Mouse (Mus musculus): ENCODE results near the gene Fam76a. TPM values are rescaled to one million over a fixed set of nuclear protein-coding genes. Genes with fewer than 3 reads are reported as not detected.
"Not testable (repeated sequence)": the region's sequence is repeated elsewhere in the genome, so short reads cannot be mapped to it uniquely, and the experiment has no call there.

Gene Fam76a
- polyA plus RNA-seq, 1 experiment from 2014 or later = 25.8 TPM

DNA sequence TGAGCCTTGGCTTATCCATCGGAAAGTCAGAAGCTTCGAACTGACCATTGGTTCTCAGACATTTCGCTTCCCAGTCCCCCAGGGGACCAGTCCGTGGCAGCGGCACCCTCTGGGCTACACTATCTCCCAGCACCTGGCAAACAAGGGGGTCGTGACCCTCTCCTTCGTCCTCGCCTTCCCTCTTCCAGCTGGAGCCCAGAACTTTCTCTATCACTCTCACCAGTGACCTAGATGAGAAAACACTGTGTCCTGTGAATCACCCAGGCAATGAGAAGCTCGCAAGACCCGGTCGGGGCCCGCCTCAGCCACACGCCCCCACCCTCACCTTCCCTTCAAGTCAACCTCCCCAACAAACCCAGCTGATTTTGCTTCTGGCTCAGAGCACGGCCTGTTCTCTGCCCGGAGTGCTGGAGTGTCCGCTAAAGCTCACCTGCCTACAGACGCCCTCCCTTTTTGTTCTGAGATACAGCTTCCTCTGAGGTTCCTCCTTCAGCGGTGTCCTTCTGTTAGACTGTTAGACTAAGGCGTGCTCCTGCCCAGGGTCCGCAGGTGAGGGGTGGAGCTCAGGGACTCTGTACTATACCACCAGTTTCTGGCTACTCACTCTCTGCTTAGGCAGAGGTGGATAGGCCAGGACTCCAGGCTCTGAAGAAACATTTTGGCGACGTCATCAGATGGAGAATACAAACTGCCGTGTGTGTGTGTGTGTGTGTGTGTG is 18.8 kb upstream of the Fam76a start:
- no peak overlapping the region for H3K4me2 ChIP-seq
- H3K4me1 ChIP-seq = peaks cover 21% of the 10 kb centered on the region
- H3K27ac ChIP-seq = no peak overlapping the region
- H3K36me3 ChIP-seq = no peaks in the 10 kb centered on the region
- no peak for ATAC-seq
- H3K4me3 ChIP-seq = no peak overlapping the region
- H3K27me3 ChIP-seq (replicated peaks) = peaks cover 29% of the 10 kb centered on the region
- H3K9ac ChIP-seq = no peak overlapping the region
- no peaks in the 10 kb centered on the region for H3K9me3 ChIP-seq (replicated peaks)
- 47% methylated on average over 23 of the region's 23 CpGs for WGBS (ENCODE audit: insufficient replicate concordance)

DNA sequence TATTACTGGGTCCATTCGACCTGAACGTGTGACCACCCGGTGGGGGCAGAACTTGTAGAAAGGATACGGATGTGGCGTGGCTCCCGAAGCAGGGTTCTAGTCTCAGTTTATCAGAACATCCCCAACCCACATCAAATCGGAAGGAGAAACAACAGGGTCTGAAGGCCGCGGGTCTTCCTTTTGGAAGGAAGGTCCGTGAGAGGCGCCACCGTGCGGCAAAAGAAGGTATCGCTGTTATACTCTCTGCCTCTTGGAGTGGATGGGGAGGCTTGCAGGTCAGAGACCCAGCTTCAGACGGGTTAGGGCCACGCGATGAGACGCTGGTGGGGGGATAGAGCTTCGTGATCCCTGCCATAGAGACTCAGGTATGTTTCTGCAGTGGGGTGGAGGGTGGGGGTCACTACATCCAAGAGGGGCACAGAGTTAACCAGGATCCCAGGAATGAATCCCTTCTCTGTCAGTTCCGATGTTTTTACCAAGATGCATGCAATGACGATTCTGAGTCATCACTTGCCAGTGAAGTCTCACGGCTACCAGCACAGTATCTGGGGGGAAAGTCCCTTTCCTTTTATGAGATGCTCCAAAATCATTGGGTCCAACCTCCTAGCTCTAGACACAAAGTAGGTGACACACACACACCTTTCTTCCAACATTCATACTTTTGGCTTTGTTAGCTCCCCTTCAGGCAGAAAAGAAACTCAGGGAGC is 17.2 kb upstream of the Fam76a start:
- H3K9me3 ChIP-seq (replicated peaks) = no peaks in the 10 kb centered on the region
- ATAC-seq = no peak
- no peak overlapping the region for H3K4me3 ChIP-seq
- no peaks in the 10 kb centered on the region for H3K36me3 ChIP-seq
- WGBS (ENCODE audit: insufficient replicate concordance) = 17% methylated on average over 22 of the region's 22 CpGs
- peaks cover 29% of the 10 kb centered on the region for H3K27me3 ChIP-seq (replicated peaks)
- peaks cover 22% of the 10 kb centered on the region for H3K4me1 ChIP-seq
- H3K9ac ChIP-seq = no peak overlapping the region
- peak overlapping the region; percentile 40 for H3K4me2 ChIP-seq
- H3K27ac ChIP-seq = no peak overlapping the region

DNA sequence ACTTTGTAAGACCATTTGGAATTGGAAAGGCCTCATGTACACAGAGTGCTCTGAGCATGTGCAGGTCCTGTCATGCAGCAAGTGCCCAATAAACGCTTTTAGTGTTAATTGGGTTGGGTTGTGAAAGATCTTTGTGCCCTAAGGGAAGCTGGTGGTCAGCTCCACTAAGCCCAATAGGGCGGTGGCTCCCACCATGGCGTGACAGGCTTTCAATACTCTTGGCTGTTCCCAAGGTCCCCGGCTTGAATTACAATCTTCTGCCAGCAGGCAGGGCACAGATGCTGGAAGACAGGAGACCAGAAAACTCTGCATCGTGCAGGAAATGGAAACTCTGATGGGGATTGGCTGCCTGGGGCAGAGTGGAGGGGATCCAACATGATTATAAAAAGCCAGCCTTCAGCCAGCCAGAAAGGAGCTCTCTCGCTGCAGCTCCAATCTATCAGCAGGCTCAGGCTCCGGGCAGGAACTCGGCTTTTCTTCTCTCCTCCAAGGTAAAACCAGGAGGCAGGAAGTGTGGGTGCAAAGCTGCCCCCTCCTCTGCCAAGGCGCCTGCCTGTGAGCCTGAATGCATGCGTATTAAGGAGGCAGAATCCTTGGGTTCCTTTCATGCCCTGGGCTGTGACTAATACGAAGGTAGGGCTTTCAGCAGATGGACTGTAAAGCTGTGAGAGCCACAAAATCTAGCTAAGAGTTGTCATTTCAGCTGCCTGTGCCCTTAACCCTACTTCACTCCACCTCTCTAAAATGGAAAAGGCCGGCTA is 16.0 kb upstream of the Fam76a start:
- H3K27ac ChIP-seq = no peak overlapping the region
- no peak overlapping the region for H3K4me3 ChIP-seq
- H3K4me2 ChIP-seq = no peak overlapping the region
- H3K9ac ChIP-seq = no peak overlapping the region
- ATAC-seq = no peak
- H3K4me1 ChIP-seq = peaks cover 17% of the 10 kb centered on the region
- H3K36me3 ChIP-seq = no peaks in the 10 kb centered on the region
- peaks cover 29% of the 10 kb centered on the region for H3K27me3 ChIP-seq (replicated peaks)
- WGBS (ENCODE audit: insufficient replicate concordance) = 67% methylated on average over 12 of the region's 12 CpGs
- no peaks in the 10 kb centered on the region for H3K9me3 ChIP-seq (replicated peaks)

DNA sequence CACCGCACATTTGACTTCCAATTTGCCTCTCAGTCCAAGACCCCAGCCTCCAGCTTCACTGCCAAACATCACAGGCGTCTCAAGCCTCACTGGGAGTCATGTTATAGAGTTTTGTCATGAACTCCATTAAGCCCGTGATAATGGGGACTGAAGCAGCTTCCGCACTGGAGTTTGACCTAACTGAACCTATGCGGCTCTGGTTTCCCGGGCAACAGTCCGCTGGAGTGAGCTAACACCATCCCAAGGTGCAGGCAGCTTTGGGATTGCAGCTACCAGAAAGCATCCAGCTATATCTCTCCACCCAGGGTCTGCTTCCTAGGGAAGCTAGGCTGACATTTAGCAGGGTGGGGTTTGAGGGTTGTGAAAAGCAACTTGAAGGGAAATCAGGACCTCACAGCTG is 12.3 kb upstream of the Fam76a start:
- Histone ChIP-seq H3K9me3 (replicated peaks) (no peaks in the 10 kb centered on the region), H3K27me3 (replicated peaks) (peaks cover 28% of the 10 kb centered on the region), H3K27ac (no peak overlapping the region), H3K4me2 (no peak overlapping the region), H3K4me1 (peaks cover 17% of the 10 kb centered on the region), H3K9ac (no peak overlapping the region), H3K4me3 (no peak overlapping the region), H3K36me3 (no peaks in the 10 kb centered on the region)
- 41% methylated on average over 7 of the region's 7 CpGs for WGBS (ENCODE audit: insufficient replicate concordance)
- ATAC-seq = no peak

DNA sequence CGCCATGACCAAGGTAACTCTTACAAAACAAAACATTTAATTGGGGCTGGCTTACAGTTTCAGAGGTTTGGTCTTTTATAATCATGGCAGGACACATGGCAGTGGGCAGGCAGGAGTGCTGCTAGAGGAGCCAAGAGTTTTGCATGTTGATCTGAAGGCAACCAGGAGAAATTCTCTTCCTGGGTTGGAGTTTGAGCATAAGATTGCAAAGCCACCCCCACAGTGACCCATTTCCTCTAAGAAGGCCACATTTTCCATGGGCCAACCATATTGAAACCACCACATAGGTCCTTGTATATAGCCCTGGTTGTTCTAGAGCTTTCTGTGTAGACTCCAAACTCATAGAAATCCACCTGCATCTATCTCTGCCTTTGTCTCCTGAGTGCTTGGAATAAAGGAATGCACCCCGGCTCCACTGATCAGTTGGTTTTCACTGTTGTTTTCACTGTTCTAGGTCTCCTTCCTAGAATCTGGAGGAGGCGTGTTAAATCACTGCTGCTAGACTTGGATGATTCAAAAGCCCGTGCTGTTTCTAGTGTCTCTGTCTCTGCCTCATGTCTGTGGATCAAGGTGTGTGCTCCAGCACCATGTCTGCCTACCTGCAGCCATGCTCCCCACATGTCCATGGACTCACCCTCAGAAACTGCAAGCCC is 10.5 kb upstream of the Fam76a start:
- no peak overlapping the region for H3K4me3 ChIP-seq
- 65% methylated on average over 4 of the region's 4 CpGs for WGBS (ENCODE audit: insufficient replicate concordance)
- no peaks in the 10 kb centered on the region for H3K9me3 ChIP-seq (replicated peaks)
- H3K4me2 ChIP-seq = no peak overlapping the region
- H3K4me1 ChIP-seq = peaks cover 11% of the 10 kb centered on the region
- peaks cover 28% of the 10 kb centered on the region for H3K27me3 ChIP-seq (replicated peaks)
- no peak for ATAC-seq
- no peaks in the 10 kb centered on the region for H3K36me3 ChIP-seq
- no peak overlapping the region for H3K9ac ChIP-seq
- H3K27ac ChIP-seq = no peak overlapping the region

DNA sequence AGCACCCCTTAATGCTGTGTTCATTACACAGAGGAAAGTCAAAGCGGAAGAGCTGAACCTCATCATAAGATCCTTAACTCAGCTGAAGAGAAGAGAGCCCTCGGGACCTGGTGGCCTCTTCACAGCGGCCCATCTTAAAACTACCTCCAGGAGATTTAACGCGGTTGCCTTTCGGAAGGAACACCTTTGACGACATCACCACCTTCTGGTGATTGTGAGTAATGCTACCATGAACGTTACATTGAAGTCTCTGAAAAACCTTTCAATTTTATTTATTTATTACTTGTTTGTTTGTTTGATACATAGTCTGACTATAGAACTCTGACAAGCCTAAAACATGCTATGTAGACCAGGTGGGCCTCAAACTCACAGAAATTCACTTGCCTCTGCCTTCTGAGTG is 8.4 kb upstream of the Fam76a start:
- Histone ChIP-seq H3K27ac (no peak overlapping the region), H3K27me3 (replicated peaks) (peaks cover 22% of the 10 kb centered on the region), H3K9me3 (replicated peaks) (no peaks in the 10 kb centered on the region), H3K4me1 (peaks cover 11% of the 10 kb centered on the region), H3K9ac (no peak overlapping the region), H3K4me3 (no peak overlapping the region), H3K4me2 (no peak overlapping the region), H3K36me3 (no peaks in the 10 kb centered on the region)
- no peak for ATAC-seq
- 10% methylated on average over 8 of the region's 8 CpGs for WGBS (ENCODE audit: insufficient replicate concordance)

DNA sequence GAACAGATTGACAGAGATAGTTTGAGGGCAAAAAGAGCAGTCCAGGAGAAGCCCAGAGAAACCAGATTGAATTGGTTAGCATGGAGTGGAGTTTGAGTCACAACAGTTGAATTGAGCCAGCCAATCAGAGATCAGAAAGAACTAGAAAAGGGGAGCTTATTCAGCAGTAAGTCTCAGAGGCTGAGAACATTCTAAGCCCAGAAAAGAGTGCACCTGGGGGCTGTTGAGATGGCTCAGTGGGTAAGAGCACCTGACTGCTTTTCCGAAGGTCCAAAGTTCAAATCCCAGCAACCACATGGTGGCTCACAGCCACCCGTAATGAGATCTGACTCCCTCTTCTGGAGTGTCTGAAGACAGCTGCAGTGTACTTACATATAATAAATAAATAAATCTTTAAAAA is 4.2 kb upstream of the Fam76a start:
- peaks cover 20% of the 10 kb centered on the region for H3K4me1 ChIP-seq
- not testable (repeated sequence) for H3K4me2 ChIP-seq; ATAC-seq; H3K36me3 ChIP-seq; H3K9me3 ChIP-seq (replicated peaks); H3K27ac ChIP-seq; H3K4me3 ChIP-seq; H3K9ac ChIP-seq
- WGBS (ENCODE audit: insufficient replicate concordance) = 82% methylated on average over 2 of the region's 2 CpGs
- peaks cover 13% of the 10 kb centered on the region for H3K27me3 ChIP-seq (replicated peaks)

DNA sequence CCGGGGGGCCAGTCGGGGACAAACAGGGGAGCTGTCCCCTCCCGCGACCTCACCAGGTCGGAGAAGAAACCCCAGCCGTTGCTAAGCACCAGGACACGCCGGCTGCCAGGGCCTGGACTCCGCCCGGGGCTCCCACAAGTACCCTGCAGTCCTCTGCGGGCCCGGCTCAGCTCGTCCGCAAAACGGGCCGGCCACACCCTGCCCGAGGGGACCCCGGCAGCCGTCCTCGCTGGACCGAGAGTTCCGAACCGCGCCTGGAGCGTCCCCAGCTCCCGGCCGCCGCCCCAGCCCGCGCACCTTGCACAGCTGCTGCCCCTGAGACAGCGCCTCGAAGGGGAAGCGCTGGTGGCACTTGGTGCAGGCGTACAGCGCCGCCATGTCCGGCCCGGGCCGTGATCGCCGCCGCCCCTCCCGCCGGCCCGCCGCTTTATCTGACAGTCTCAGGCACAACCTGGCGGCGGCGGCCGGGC is 262 bp downstream of the Fam76a start:
- peak overlapping the region; percentile 75 for H3K4me2 ChIP-seq
- no peaks in the 10 kb centered on the region for H3K27me3 ChIP-seq (replicated peaks)
- peaks cover 37% of the 10 kb centered on the region for H3K4me1 ChIP-seq
- H3K36me3 ChIP-seq = peaks cover 30% of the 10 kb centered on the region
- no peaks in the 10 kb centered on the region for H3K9me3 ChIP-seq (replicated peaks)
- ATAC-seq = peak; percentile 65
- peak overlapping the region; percentile 92 for H3K9ac ChIP-seq
- peak overlapping the region; percentile 97 for H3K27ac ChIP-seq
- H3K4me3 ChIP-seq = peak overlapping the region; percentile 85
- WGBS (ENCODE audit: insufficient replicate concordance) = under 1% methylated on average over 42 of the region's 50 CpGs

DNA sequence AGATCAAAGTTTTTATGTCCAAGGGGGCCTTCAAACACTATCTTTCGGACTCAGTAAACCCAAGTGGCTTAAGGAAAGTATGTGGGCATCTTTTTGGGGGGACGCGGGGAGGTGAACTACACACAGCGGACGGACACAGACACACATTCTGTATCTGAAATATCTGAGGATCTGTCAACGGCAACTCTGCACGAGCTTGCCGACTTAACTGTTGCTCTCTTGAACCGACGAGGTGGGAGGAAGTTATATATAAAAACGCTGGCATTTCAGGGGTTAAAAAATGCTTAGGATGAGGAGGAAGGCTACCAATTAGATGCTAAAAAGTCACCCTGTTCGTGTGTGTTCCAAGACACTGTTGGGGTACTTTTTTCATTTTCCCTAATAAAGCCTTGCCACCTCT is 870 bp downstream of the Fam76a start:
- ATAC-seq = no peak
- Histone ChIP-seq H3K9me3 (replicated peaks) (no peaks in the 10 kb centered on the region), H3K36me3 (peaks cover 33% of the 10 kb centered on the region), H3K4me1 (peaks cover 37% of the 10 kb centered on the region), H3K27ac (peak overlapping the region; percentile 97), H3K4me2 (peak overlapping the region; percentile 75), H3K9ac (peak overlapping the region; percentile 92), H3K4me3 (peak overlapping the region; percentile 85), H3K27me3 (replicated peaks) (no peaks in the 10 kb centered on the region)
- WGBS (ENCODE audit: insufficient replicate concordance) = 31% methylated on average over 12 of the region's 12 CpGs

DNA sequence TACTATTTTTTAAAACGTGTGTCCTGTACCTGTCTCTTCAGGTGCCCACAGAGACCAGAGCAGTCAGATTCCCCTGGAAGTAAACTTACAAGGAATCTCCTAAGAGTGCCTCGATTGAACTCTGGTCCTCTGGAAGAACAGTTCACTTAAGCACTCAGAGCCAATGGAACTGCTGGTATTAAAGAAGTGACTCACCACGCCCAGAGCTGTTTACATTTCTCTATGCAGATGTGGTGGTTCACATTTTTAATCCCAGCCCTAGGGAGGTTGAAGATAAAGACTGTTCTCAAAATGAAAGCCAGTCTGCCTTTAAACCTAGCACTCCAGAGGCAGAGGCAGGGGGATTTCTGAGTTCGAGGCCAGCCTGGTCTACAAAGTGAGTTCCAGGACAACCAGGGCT is 2.2 kb downstream of the Fam76a start:
- Histone ChIP-seq H3K36me3 (peaks cover 46% of the 10 kb centered on the region), H3K4me3 (no peak overlapping the region), H3K27me3 (replicated peaks) (no peaks in the 10 kb centered on the region), H3K4me1 (peaks cover 37% of the 10 kb centered on the region), H3K9ac (no peak overlapping the region), H3K9me3 (replicated peaks) (no peaks in the 10 kb centered on the region), H3K4me2 (no peak overlapping the region), H3K27ac (peak overlapping the region; percentile 97)
- WGBS (ENCODE audit: insufficient replicate concordance) = 75% methylated on average over 4 of the region's 4 CpGs
- ATAC-seq = no peak

DNA sequence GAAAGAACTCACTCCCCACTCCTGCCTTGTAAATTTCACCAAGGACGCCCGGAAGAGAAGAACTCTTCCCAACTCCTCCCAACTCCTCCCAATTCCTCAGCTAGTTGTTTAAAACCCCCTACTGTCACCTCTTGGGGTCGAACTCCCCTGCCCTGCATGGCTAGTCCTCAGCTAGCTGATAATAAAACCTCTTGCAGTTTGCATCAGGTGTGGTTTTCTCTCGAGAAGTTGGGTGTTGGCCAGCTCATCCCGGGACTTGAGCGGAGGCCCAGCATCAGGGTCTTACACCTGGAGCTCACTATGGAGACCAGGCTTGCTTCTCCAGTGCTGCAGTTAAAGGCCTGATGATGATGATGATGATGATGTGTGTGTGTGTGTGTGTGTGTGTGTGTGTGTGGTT is 3.9 kb downstream of the Fam76a start:
- ATAC-seq; H3K9ac ChIP-seq; H3K9me3 ChIP-seq (replicated peaks); H3K27ac ChIP-seq; H3K4me2 ChIP-seq; H3K4me3 ChIP-seq; H3K27me3 ChIP-seq (replicated peaks): not testable (repeated sequence)
- WGBS (ENCODE audit: insufficient replicate concordance) = 76% methylated on average over 6 of the region's 6 CpGs
- Histone ChIP-seq H3K4me1 (peaks cover 24% of the 10 kb centered on the region), H3K36me3 (peaks cover 62% of the 10 kb centered on the region)

Data from liver, embryonic 12.5 days (tissue).